Mouse (Mus musculus): ENCODE measurements around the gene Zfp213. TPM values are rescaled to one million over a fixed set of nuclear protein-coding genes. Genes with fewer than 3 reads are reported as not detected.

Gene Zfp213
- total and polyA plus RNA-seq, 3 experiments, result 5.5 to 8.7 (median 6.2) TPM

GRCm38 (mm10) chr17:23546333-23546701 lies 17.7 kb downstream of the Zfp213 start:
- Histone ChIP-seq H3K27ac (peak overlapping the region; percentile 93), H3K27me3 (ENCODE audit: control insufficient read depth, insufficient read depth, low read length) (no peaks in the 10 kb centered on the region), H3K4me3 (peak overlapping the region; percentile 85), H3K36me3 (ENCODE audit: control insufficient read depth, insufficient read depth, low read length) (no peaks in the 10 kb centered on the region), H3K79me2 (replicated peaks; ENCODE audit: control insufficient read depth, insufficient read depth, low read length) (no peaks in the 10 kb centered on the region), H3K9ac (ENCODE audit: low read depth, low read length) (peak overlapping the region; percentile 80), H3K4me1 (ENCODE audit: control insufficient read depth, insufficient read depth, low read length) (peaks cover 8% of the 10 kb centered on the region)
- TF ChIP-seq CTCF (IDR thresholded peaks at IDR 0.05) (no peak), EP300 (IDR thresholded peaks at IDR 0.05; ENCODE audit: insufficient read depth, low read depth, low read length) (peak; percentile 91), POLR2A (IDR thresholded peaks at IDR 0.05; ENCODE audit: insufficient read depth, low read depth, low read length) (no peak)
- WGBS, result under 1% methylated on average over 20 of the region's 20 CpGs
- peak; percentile 86 to 89 for DNase-seq
- intact Hi-C loops (cut with DNase I), result no loop called here

GRCm38 (mm10) chr17:23545841-23546240 lies 18.2 kb downstream of the Zfp213 start:
- Histone ChIP-seq H3K79me2 (replicated peaks; ENCODE audit: control insufficient read depth, insufficient read depth, low read length) (no peaks in the 10 kb centered on the region), H3K36me3 (ENCODE audit: control insufficient read depth, insufficient read depth, low read length) (no peaks in the 10 kb centered on the region), H3K9ac (ENCODE audit: low read depth, low read length) (no peak overlapping the region), H3K27me3 (ENCODE audit: control insufficient read depth, insufficient read depth, low read length) (no peaks in the 10 kb centered on the region), H3K27ac (no peak overlapping the region; the same call in 1 of the 2 replicates), H3K4me3 (no peak overlapping the region), H3K4me1 (ENCODE audit: control insufficient read depth, insufficient read depth, low read length) (peaks cover 7% of the 10 kb centered on the region)
- intact Hi-C loops (cut with DNase I), result no loop called here
- TF ChIP-seq POLR2A (IDR thresholded peaks at IDR 0.05; ENCODE audit: insufficient read depth, low read depth, low read length) (no peak), CTCF (IDR thresholded peaks at IDR 0.05) (no peak), EP300 (IDR thresholded peaks at IDR 0.05; ENCODE audit: insufficient read depth, low read depth, low read length) (no peak)
- no peak for DNase-seq
- WGBS, result 37% methylated on average over 6 of the region's 6 CpGs

DNA sequence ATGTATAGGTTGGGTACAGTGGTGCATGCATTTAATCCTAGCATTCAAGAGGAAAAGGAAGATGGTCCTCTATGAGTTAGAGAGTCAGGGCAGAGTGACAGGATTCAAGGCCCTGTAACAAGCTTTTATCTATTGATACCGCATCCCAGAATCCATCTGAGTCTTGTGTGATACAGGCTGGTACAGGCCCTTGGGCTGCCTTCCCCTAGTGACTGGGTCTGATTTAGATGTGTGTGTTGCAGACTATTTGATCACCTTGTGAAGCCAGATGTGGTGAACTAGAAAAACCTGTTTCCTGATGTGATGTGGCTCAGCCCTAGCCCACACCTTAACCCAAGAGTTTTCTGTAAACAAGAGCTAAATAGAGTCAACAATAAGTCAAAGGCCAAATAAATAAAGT lies 19.3 kb downstream of the Zfp213 start:
- Histone ChIP-seq H3K79me2 (replicated peaks; ENCODE audit: control insufficient read depth, insufficient read depth, low read length) (no peaks in the 10 kb centered on the region), H3K9ac (ENCODE audit: low read depth, low read length) (no peak overlapping the region), H3K27me3 (ENCODE audit: control insufficient read depth, insufficient read depth, low read length) (no peaks in the 10 kb centered on the region), H3K36me3 (ENCODE audit: control insufficient read depth, insufficient read depth, low read length) (no peaks in the 10 kb centered on the region), H3K4me3 (no peak overlapping the region), H3K27ac (no peak overlapping the region), H3K4me1 (ENCODE audit: control insufficient read depth, insufficient read depth, low read length) (peaks cover 7% of the 10 kb centered on the region)
- DNase-seq, result no peak
- intact Hi-C loops (cut with DNase I), result no loop called here
- WGBS, result 98% methylated on average over 1 of the region's 1 CpGs
- no peak for TF ChIP-seq CTCF (IDR thresholded peaks at IDR 0.05)
- TF ChIP-seq EP300 (IDR thresholded peaks at IDR 0.05; ENCODE audit: insufficient read depth, low read depth, low read length), result no peak
- TF ChIP-seq POLR2A (IDR thresholded peaks at IDR 0.05; ENCODE audit: insufficient read depth, low read depth, low read length), result no peak

GRCm38 (mm10) chr17:23543983-23544382 lies 20.1 kb downstream of the Zfp213 start:
- Histone ChIP-seq H3K4me1 (ENCODE audit: control insufficient read depth, insufficient read depth, low read length) (peaks cover 7% of the 10 kb centered on the region), H3K36me3 (ENCODE audit: control insufficient read depth, insufficient read depth, low read length) (no peaks in the 10 kb centered on the region), H3K4me3 (no peak overlapping the region), H3K79me2 (replicated peaks; ENCODE audit: control insufficient read depth, insufficient read depth, low read length) (no peaks in the 10 kb centered on the region), H3K9ac (ENCODE audit: low read depth, low read length) (no peak overlapping the region), H3K27me3 (ENCODE audit: control insufficient read depth, insufficient read depth, low read length) (no peaks in the 10 kb centered on the region), H3K27ac (peak overlapping the region; percentile 74)
- DNase-seq, result no peak
- TF ChIP-seq POLR2A (IDR thresholded peaks at IDR 0.05; ENCODE audit: insufficient read depth, low read depth, low read length) (no peak), EP300 (IDR thresholded peaks at IDR 0.05; ENCODE audit: insufficient read depth, low read depth, low read length) (no peak), CTCF (IDR thresholded peaks at IDR 0.05) (no peak)
- WGBS, result 60% methylated on average over 4 of the region's 4 CpGs
- intact Hi-C loops (cut with DNase I), result no loop called here

DNA sequence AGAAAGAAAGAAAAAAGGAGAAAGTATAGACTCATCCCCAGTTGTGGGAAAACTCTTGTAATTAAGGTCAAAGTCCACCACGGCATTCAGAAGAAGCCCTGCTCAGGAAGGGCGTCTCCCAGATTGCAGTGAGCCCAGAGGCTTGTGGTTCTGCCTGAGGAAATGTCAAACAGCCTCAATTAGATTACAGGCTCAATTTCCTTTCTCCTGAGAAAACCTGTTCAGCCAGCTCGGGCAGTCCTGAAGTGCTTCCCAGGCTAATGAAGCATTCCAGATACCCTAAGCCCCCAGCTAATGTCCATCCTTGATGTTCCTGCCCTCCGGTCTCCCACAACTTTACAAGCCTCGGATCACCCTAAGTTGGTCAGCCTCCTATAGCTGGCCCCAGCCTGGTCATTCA lies 20.7 kb downstream of the Zfp213 start:
- Histone ChIP-seq H3K79me2 (replicated peaks; ENCODE audit: control insufficient read depth, insufficient read depth, low read length) (no peaks in the 10 kb centered on the region), H3K9ac (ENCODE audit: low read depth, low read length) (0 out of 2 replicates have a peak overlapping the region, but pooled peaks have one; percentile 14), H3K27ac (peak overlapping the region; percentile 74), H3K4me1 (ENCODE audit: control insufficient read depth, insufficient read depth, low read length) (peaks cover 7% of the 10 kb centered on the region), H3K4me3 (no peak overlapping the region), H3K27me3 (ENCODE audit: control insufficient read depth, insufficient read depth, low read length) (no peaks in the 10 kb centered on the region), H3K36me3 (ENCODE audit: control insufficient read depth, insufficient read depth, low read length) (no peaks in the 10 kb centered on the region)
- intact Hi-C loops (cut with DNase I), result no loop called here
- DNase-seq, result no peak
- 43% methylated on average over 5 of the region's 5 CpGs for whole genome bisulfite sequencing
- TF ChIP-seq CTCF (IDR thresholded peaks at IDR 0.05) (no peak), POLR2A (IDR thresholded peaks at IDR 0.05; ENCODE audit: insufficient read depth, low read depth, low read length) (peak; percentile 21; the same call in 1 of the 2 replicates), EP300 (IDR thresholded peaks at IDR 0.05; ENCODE audit: insufficient read depth, low read depth, low read length) (peak; percentile 41; the same call in 1 of the 2 replicates)

DNA sequence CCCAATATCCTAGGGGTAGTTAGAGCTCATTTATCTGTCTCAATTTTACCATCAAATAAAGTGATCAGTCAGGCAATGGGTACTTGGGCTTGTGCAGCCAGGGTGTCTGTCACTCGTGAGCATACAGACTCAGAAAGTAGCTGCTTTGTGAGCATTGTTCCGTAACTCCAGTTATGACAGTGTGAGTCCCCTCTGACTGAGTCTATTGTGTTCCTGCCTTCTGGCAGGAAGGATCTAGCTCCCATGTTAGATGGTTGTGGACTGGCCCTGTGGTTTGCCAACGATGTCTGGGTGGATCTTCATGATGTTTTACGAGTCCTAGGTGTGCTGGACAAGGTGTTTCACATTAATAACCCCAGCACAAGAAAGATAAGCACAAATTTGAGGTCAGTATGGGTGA lies 21.2 kb downstream of the Zfp213 start:
- Histone ChIP-seq H3K4me3 (no peak overlapping the region), H3K27ac (peak overlapping the region; percentile 73), H3K27me3 (ENCODE audit: control insufficient read depth, insufficient read depth, low read length) (peaks cover 1% of the 10 kb centered on the region; the same call in 1 of the 2 replicates), H3K79me2 (replicated peaks; ENCODE audit: control insufficient read depth, insufficient read depth, low read length) (no peaks in the 10 kb centered on the region), H3K4me1 (ENCODE audit: control insufficient read depth, insufficient read depth, low read length) (peaks cover 7% of the 10 kb centered on the region), H3K9ac (ENCODE audit: low read depth, low read length) (no peak overlapping the region), H3K36me3 (ENCODE audit: control insufficient read depth, insufficient read depth, low read length) (no peaks in the 10 kb centered on the region)
- DNase-seq, result peak in 1 of 2 experiments; percentile 15
- whole genome bisulfite sequencing, result 39% methylated on average over 4 of the region's 4 CpGs
- intact Hi-C loops (cut with DNase I), result no loop called here
- TF ChIP-seq EP300 (IDR thresholded peaks at IDR 0.05; ENCODE audit: insufficient read depth, low read depth, low read length) (no peak), POLR2A (IDR thresholded peaks at IDR 0.05; ENCODE audit: insufficient read depth, low read depth, low read length) (no peak), CTCF (IDR thresholded peaks at IDR 0.05) (no peak)
